Mouse (Mus musculus): ENCODE measurements around the gene Slc5a1.

Slc5a1 gene

DNA sequence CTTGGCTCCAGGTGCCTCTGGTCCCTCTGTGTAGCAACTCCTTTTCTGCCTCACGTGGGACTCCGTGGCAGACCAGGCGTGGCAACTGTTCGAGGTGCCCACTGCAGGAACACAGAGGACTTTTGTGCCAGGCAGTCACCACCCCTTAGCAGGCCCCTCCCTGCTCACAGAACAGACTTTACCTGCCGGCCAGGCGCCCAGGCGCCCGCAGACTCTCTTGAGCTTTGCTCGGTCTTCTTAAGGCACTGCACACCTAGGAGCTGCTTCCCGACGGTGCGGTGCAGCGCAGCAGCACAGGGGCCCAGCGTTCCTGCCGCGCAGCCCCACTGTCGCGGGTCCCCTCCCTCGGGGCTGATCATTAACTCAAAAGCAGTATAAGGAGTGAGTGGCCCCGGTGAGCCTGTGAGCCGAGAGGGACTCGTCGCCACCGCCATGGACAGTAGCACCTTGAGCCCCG, at the start of gene Slc5a1:
TSS of gene Slc5a1 (plus strand) at position 195 of the 457 bp plus-strand sequence.
- no peak for DNase-seq

- DNase-seq, result no peak
These were observed 47.8 kb upstream of the Slc5a1 start for GRCm38 (mm10) chr5:33056126-33056765.

DNA sequence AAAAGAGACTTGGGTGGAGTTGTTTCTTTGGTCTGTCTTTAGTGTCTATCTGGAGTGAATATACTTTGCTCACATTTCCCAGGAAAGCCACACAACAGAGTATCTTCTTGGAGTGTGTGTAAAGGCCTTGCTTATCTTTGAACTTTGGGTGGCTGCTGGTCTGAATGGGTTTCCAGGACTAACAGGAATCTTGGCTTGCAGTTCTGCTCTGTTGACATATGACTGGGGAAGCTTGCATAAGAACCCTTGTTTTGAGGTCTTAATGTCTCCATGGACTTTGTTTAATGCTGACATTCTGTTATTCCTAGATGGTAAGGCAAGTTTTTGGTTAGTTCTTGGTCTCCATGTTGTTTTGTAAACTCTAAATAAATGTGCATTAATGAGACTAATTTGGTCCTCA, 33.9 kb upstream of the Slc5a1 start:
- DNase-seq, result no peak

- no peak for DNase-seq
These were observed 27.4 kb upstream of the Slc5a1 start for GRCm38 (mm10) chr5:33076490-33077191.

DNA sequence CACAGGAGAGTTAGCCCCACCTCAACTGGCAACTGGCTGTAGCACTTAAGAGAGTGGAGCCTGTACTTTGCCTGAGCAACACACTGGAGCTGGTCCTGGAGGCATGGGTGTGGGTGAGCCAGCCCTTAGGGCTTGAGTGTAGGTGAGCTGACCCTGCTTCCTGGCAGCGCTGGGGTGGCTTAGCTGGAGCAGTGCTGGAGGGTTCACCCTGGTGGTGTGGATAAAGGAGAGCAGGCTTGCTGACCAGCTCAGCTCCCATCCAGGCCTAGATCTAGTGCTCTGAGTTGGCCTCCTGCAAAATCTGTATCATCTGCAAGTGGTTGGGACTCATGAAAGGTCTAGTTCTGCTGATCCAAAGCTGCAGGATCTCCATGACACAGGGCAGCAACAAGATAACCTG, 21.1 kb upstream of the Slc5a1 start:
- no peak for DNase-seq

DNA sequence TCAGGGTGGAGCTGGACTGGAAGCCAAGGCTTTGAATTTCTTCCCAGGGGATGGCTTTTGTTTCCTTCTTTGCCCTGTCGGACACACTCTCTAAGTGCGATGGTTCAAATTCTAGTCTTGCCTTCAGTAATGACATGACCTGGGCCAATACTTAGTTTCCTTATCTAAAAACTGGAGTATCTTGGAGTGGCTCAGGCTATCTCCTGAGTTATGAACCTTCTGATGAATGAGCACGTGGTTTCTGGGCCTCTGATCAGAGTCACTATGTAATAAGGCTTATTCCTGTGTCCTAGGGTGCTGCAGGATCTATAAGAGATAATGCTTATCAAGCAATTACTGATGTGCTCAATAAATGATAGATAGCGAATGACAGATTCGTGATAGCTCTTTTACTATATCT, 19.4 kb upstream of the Slc5a1 start:
- no peak for DNase-seq

DNA sequence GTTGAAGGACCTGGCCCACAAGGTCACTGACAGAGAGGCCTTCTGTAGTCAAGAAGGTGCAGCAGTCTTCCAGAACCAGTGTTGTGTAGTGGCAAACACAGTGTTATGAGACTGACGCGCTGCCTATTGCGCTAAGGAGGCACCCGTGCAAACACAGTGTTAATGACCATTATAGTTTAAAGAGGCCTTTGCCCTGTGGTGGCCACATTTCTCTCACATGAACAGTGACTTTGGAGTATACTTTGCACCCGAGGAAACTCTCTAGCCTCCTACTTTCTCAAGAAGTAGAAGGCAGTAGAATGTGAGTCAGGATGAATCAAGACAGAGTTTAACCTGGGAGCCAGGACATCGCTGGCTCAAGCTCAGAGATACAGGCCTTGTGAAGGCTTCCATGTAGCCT, 12.7 kb upstream of the Slc5a1 start:
- DNase-seq, result no peak

GRCm38 (mm10) chr5:33095315-33095714, 8.7 kb upstream of the Slc5a1 start:
- no peak for DNase-seq

DNA sequence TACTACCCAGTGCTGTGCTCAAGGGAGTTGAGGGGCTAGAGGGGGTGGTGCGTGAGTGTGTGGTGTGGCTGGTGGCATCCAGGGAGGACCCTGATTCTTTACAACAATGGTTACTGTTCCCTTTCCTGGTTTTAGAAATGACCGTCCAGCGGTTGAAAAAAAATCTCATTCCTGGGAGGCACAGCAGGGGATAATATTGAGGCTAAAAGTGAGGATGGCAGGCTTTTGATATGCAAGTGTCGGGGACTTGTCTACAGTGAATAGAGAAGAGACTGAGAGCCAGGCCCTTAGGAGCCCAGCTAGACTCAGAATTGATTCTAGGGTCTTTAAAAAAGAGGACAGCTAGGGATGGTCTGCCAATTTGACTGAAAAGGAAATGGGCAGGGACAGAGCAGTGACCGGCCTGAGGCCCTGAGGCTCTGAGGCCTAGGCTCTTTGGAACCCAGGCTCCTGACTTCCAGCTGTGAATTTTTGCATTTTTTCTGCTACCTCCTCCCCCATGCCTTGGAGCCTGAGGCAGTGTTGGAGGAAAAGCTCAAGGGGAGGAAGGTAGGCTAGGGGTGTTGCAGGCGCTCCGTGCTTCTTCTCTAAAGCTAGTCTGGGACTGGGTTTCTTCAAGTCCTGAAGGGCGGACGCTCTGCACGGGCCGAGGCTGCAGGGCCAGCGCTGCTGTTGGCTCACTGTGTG, 1.5 kb upstream of the Slc5a1 start:
- no peak for DNase-seq

- DNase-seq, result no peak
These were observed 857 bp downstream of the Slc5a1 start for GRCm38 (mm10) chr5:33104876-33105275.

DNA sequence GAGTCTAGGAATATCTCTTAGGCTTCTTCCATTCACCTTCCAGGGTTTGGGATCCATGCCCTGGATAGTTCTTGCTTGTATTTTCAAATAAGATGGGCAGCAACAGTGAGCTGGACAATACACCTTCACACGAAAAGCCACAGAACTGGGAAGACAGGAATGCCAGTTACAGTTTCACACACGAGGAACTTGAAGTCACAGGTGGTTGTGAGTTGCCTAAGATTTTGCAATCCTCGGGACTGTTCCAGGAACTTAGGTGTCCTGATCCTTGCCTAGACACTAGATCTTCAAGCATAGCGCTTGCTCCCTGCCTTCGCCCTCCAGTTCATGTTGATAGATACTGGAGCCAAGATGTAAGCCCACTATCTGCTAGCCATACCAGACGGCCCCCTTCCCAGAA, 1.6 kb downstream of the Slc5a1 start:
- DNase-seq, result no peak

DNA sequence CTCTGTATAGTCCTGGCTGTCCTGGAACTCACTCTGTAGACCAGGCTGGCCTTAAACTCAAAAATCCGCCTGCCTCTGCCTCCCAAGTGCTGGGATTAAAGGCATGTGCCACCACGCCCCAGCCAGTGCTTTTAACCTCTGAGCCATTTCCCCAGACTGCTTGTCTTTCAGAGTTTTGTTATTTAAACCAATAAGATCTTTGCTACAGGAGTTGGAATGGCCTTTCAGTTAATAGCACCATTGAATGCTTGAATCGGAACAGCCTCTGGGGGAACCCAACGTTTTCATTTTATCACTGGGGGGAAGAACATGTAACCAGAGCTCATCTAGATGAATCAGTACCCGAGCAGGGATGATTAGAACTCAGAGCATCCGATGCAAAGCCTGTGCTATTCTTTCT, 3.0 kb downstream of the Slc5a1 start:
- DNase-seq, result no peak

- DNase-seq, result no peak
These were observed 3.9 kb downstream of the Slc5a1 start for GRCm38 (mm10) chr5:33107778-33108405.

GRCm38 (mm10) chr5:33121871-33122315, 17.9 kb downstream of the Slc5a1 start:
- no peak for DNase-seq

DNA sequence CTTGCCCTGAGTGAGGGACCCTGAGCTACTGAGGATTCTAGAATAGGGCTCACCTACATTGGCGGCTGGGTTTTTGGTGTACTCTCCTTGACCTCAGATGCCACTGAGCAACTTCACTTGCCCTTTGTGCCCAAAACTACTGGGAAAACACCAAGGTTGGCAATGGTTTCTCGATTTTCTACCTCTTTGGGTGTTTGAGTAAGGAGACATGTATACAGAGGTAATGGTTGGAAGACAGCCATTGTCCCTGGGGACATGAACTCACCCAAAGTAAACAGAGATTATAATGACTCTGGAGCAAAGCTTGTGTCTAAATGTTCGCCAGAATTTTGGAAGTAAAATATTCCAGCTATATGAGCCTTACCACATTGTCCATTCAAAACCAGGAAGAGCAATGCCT, 19.6 kb downstream of the Slc5a1 start:
- no peak for DNase-seq

- no peak for DNase-seq
These were observed 21.3 kb downstream of the Slc5a1 start for GRCm38 (mm10) chr5:33125318-33125717.

DNA sequence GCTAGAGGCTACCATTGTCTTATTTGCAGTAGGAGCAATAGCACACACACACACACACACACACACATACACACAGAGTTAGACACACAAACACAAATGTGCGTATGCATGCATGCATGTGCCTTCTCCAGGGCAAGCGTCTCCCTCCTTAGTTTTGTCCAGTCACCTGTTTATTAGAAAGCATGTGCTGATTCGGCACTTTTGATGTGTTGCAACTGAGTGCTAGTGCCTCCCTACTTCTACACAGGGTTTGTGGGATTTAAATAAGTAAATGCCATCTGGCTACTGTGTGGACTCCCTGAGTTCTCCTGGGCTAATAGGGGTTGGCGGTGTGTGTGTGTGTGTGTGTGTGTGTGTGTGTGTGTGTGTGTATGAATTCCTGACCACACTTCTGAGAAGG, 30.1 kb downstream of the Slc5a1 start:
- DNase-seq, result no peak

DNA sequence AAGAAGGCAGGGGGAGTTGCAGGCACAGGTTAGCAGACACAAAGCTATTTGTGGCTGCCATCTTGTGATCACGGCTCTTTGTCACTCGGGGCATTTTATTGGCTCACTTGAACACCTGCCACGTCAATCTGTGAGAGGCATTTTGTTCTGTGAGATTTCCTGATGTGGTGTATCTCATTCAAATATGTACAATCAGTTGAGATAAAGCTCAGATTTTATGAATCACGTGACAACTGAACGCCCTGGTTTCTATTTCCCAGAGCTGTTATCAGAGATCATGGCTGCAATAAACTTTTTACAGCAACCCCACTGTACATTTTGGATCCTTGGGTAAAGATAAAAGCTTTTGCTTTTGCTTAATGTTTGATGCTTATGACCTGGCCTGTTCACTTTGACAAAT, 31.6 kb downstream of the Slc5a1 start:
- no peak for DNase-seq

DNA sequence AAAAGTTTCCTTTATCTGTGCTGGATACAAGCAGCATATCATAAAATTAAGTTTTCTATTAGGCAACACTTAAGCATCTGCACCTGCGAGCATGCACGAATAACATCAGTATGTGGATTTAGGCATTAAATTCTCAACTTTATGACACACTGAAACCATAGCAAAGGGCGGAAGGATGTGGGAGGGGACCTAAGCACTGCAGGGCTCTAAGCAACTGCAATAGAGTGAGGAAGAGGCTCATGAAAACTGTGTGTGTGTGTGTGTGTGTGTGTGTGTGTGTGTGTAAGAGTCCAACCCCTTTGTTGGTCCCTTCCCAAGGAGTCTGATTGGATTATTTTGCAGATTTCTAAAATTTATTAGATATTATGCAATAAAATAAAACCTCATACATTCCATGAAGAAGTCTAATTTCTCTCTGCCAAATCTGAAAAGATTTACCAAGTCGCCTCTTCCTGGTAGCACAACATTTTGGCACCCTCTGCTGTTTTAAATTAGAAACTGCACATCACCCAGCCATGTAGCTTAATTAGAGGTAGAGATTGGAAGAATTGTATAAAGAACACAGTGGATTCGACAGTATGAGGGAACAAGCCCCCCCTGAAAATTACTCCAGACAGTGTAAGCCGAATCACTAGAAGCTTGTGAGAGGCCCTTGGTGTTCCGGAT, 38.9 kb downstream of the Slc5a1 start:
- peak; percentile 24 for DNase-seq

DNA sequence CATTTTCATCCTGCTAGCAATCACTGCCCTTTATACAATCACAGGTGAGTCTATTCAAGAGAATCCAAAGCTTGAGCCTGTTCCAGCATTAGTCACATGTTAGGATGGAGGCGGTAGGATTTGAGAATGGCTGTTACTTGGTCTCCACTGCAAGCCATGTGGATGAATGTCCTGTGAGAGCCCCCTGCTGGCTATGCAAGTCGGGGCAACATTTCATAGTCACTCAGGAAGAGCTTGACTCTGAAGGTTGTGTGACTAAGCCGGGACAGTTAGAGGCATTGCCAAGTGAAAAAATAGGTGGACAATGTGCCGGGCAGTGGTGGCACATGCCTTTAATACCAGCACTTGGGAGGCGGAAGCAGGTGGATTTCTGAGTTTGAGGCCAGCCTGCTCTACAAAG, 40.0 kb downstream of the Slc5a1 start:
- no peak for DNase-seq

- DNase-seq, result no peak
These were observed 42.8 kb downstream of the Slc5a1 start for GRCm38 (mm10) chr5:33146837-33147236.

GRCm38 (mm10) chr5:33147691-33148090, 43.7 kb downstream of the Slc5a1 start:
- DNase-seq, result no peak

DNA sequence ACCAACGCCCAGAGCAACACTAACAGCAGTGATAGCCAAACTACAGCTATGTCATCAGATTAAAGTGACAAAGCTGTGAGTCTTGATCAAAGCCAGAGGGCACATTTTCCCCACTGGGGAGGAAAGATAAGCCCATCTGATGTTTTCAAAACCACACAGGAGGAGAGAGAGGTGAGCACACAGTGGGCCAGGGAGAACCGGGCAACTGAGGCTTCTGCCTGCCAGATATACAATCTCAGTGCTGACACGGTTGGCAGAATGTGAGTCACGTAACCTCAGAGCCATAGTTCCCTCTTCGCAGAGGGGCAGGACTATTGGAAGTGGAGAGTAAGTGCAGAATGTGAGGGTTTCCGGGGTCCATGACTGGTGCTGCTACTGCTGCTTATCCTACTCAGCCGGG, 89.5 kb downstream of the Slc5a1 start:
- no peak for DNase-seq

Data from cerebellum, adult 8-10 months (tissue).